Mouse (Mus musculus): ENCODE results near the gene Ppp6c. TPM values are rescaled to one million over a fixed set of nuclear protein-coding genes. Genes with fewer than 3 reads are reported as not detected.
"Not testable (repeated sequence)": the region's sequence is repeated elsewhere in the genome, so short reads cannot be mapped to it uniquely, and the experiment has no call there.

Gene Ppp6c
- 76.8 and 77.7 TPM in 2 replicates for polyA plus RNA-seq (2015; fragmentation: Nextera tagmentation; extraction: Ambion mirVana)

DNA sequence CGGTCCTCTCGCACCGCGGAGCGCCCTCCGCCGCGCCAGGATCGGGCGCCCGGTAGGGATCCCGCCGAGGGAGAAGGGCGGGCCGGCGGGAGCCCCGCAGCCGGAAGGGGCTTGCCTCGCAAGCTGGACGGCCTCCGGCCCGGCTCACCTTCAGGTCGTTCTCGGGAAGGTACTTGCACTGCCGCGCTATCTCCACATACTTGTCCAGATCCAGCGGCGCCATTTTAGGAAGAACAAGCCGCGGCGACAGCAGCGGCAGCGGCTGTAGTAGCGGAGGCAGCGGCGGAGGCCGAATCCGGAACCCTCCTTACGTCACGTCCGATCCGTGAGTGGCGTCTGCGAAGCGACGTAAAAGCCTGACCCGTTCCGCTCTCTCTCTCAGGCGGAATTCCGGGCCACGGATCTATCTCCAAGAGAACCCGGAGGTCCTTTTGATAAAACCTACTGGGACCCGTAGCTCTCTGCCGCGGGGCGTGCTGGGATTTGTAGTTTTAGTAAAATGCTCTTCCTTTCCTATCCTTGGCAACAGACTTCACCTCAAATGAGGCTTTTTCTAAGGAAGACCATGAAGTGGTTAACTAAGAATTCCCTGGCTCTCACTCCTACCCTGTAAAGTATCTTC, at the start of gene Ppp6c:
Gene Ppp6c (minus strand): TSS at position 433 of the 622 bp plus-strand sequence.
- Histone ChIP-seq H3K27ac (peak within 1 kb of the TSS; percentile 94), H3K4me3 (replicated peaks) (peak within 1 kb of the TSS; percentile 69), H3K27me3 (no peaks in the 10 kb centered on the region), H3K9me3 (no peaks in the 10 kb centered on the region), H3K4me2 (replicated peaks) (peak within 1 kb of the TSS; percentile 74), H3K4me1 (replicated peaks) (peaks cover 23% of the 10 kb centered on the region), H3K36me3 (no peaks in the 10 kb centered on the region), H3K9ac (replicated peaks) (peak within 1 kb of the TSS; percentile 83)
- WGBS = under 1% methylated on average over 44 of the region's 56 CpGs
- peak; percentile 99 for ATAC-seq

DNA sequence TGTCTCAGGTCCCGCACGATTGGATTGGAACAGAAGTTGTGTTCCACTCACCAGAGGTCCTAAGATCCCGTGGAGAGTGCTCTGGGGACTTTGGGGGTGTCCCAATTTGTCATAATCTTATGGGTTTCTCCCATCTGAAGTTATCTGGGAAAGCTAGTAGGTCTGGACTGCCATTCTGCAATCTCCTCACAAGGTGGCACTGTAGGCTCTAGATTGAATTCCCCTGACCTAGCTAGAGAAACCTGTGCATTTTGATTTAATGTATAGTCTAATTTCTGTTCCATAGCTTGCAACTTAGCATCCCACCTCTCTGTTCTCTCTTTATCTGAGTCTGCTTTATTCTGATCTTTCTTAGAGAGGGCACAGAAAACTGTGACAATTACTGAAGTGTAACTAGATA, 42.1 kb upstream of the Ppp6c start:
- H3K4me2 ChIP-seq (replicated peaks) = no peak overlapping the region
- 71% methylated on average over 3 of the region's 3 CpGs for WGBS
- ATAC-seq = no peak

DNA sequence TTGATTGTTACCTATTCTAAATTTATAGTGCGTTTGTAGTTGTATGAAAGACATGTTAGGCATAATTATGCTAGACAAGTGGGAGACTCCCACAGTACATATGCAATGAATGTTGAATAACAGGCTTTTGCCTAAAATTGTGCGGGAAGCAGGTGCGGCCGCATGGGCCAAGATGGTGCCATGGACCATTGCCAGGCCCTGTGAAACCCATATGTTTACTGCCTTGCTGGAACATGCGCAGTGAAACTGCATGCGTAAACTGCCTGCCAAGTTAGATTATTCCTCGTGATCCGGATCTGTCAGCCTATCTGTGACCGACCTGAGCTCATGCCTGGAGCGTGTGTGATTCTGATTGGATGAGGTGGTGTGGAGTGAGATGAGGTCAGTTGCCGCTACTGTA, 26.0 kb upstream of the Ppp6c start:
- H3K36me3 ChIP-seq = not testable (repeated sequence)

More for the DNA sequence above, 42.1 kb upstream of the Ppp6c start:
- Histone ChIP-seq H3K9me3 (peaks cover 8% of the 10 kb centered on the region; the same call in 1 of the 2 replicates), H3K27ac (no peak overlapping the region), H3K9ac (replicated peaks) (no peak overlapping the region), H3K4me3 (replicated peaks) (no peak overlapping the region), H3K4me1 (replicated peaks) (no peaks in the 10 kb centered on the region), H3K27me3 (no peaks in the 10 kb centered on the region), H3K36me3 (no peaks in the 10 kb centered on the region)

DNA sequence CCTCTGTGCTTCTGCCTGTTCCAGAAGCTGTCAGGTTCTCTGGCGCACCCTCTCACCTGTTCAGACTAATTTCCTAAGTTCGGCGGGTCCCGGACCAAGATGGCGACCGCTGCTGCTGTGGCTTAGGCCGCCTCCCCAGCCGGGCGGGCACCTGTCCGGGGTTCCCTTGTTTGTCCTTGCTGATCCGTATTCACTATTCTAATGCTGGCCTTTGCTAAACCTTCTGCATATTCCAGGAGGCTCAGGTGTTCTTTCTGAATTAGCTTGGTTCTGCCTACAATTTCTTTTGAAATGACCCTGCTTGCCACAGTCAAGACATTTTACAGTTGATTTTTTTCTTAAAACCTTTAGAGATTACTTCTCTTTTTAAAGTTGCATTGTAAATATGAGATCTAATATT, 20.6 kb upstream of the Ppp6c start:
- not testable (repeated sequence) for H3K36me3 ChIP-seq; H3K4me1 ChIP-seq (replicated peaks); H3K9me3 ChIP-seq; ATAC-seq; H3K4me2 ChIP-seq (replicated peaks); H3K27ac ChIP-seq; H3K4me3 ChIP-seq (replicated peaks); H3K9ac ChIP-seq (replicated peaks); H3K27me3 ChIP-seq
- 93% methylated on average over 8 of the region's 11 CpGs for WGBS

More for the DNA sequence above, 26.0 kb upstream of the Ppp6c start:
- not testable (repeated sequence) for ATAC-seq; H3K4me3 ChIP-seq (replicated peaks); H3K27me3 ChIP-seq; H3K4me2 ChIP-seq (replicated peaks); H3K9me3 ChIP-seq; H3K27ac ChIP-seq; H3K9ac ChIP-seq (replicated peaks); H3K4me1 ChIP-seq (replicated peaks)
- WGBS = 94% methylated on average over 11 of the region's 11 CpGs

GRCm38 (mm10) chr2:39226731-39227130, 480 bp upstream of the Ppp6c start:
- H3K9me3 ChIP-seq = no peaks in the 10 kb centered on the region
- peak; percentile 0; the same call in 1 of the 2 replicates for ATAC-seq
- H3K9ac ChIP-seq (replicated peaks) = peak overlapping the region; percentile 37; the same call in 1 of the 2 replicates
- WGBS = 31% methylated on average over 3 of the region's 3 CpGs
- H3K27ac ChIP-seq = 0 out of 2 replicates have a peak overlapping the region, but pooled peaks have one; percentile 94
- no peaks in the 10 kb centered on the region for H3K27me3 ChIP-seq
- no peaks in the 10 kb centered on the region for H3K36me3 ChIP-seq
- peaks cover 23% of the 10 kb centered on the region for H3K4me1 ChIP-seq (replicated peaks)
- peak overlapping the region; percentile 74 for H3K4me2 ChIP-seq (replicated peaks)
- peak overlapping the region; percentile 69 for H3K4me3 ChIP-seq (replicated peaks)

- Histone ChIP-seq H3K4me3 (replicated peaks) (peak overlapping the region; percentile 69), H3K4me1 (replicated peaks) (peaks cover 23% of the 10 kb centered on the region), H3K4me2 (replicated peaks) (peak overlapping the region; percentile 74), H3K9ac (replicated peaks) (peak overlapping the region; percentile 83), H3K27ac (peak overlapping the region; percentile 94)
- not testable (repeated sequence) for H3K9me3 ChIP-seq, H3K27me3 ChIP-seq, H3K36me3 ChIP-seq
- ATAC-seq = peak; percentile 65; the same call in 1 of the 2 replicates
- 7% methylated on average over 21 of the region's 36 CpGs for WGBS
These were observed 776 bp downstream of the Ppp6c start for GRCm38 (mm10) chr2:39225331-39226018.

DNA sequence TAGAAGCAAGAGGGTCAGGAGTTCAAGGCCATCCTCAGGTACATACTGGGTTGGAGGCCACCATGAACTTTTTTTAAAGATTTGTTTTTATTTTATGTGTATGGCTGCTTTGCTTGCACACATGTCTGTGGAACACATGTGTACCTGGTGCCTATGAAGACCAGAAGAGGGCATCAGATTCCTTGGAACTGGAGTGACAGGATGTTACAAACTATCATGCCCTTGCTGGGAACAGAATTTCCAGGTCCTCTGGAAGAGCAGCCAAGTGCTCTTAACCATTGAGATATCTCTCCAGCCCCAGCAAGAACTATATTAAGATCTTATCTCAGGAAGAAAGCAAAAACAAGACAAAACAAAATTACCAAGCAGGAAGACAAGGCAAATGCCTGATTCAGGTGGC, 1.6 kb downstream of the Ppp6c start:
- 0 out of 2 replicates have a peak overlapping the region, but pooled peaks have one; percentile 32 for H3K9ac ChIP-seq (replicated peaks)

GRCm38 (mm10) chr2:39220010-39220409, 6.2 kb downstream of the Ppp6c start:
- H3K4me3 ChIP-seq (replicated peaks) = no peak overlapping the region
- no peaks in the 10 kb centered on the region for H3K36me3 ChIP-seq
- H3K4me1 ChIP-seq (replicated peaks) = peaks cover 20% of the 10 kb centered on the region
- no peak for ATAC-seq
- 95% methylated on average over 6 of the region's 6 CpGs for WGBS
- H3K9ac ChIP-seq (replicated peaks) = no peak overlapping the region
- H3K27ac ChIP-seq = no peak overlapping the region
- no peak overlapping the region for H3K4me2 ChIP-seq (replicated peaks)
- no peaks in the 10 kb centered on the region for H3K9me3 ChIP-seq
- no peaks in the 10 kb centered on the region for H3K27me3 ChIP-seq

More for the DNA sequence above, 1.6 kb downstream of the Ppp6c start:
- Histone ChIP-seq H3K27ac (no peak overlapping the region), H3K4me1 (replicated peaks) (peaks cover 23% of the 10 kb centered on the region), H3K36me3 (no peaks in the 10 kb centered on the region), H3K9me3 (no peaks in the 10 kb centered on the region), H3K27me3 (no peaks in the 10 kb centered on the region), H3K4me2 (replicated peaks) (peak overlapping the region; percentile 74), H3K4me3 (replicated peaks) (peak overlapping the region; percentile 69)
- no peak for ATAC-seq

DNA sequence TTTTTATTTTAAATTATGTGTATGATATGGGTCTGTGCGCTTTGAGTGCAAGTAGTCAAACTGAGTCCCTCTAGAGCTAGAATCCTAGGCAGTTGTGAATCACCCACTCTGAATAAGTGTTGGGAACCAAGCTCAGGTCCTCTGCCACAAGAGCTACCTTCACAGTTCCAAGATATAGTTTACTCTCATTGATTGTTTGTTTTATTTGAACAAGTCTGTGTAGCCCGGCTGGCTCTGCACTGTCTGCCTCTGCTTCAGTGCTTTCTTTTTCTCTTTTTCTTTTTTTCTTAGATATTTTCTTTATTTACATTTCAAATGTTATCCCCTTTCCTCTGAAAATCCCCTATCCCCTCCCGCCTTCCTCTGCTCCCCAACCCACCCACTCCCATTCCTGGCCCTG, 7.2 kb downstream of the Ppp6c start:
- H3K27me3 ChIP-seq = no peaks in the 10 kb centered on the region
- no peaks in the 10 kb centered on the region for H3K36me3 ChIP-seq
- H3K9ac ChIP-seq (replicated peaks) = no peak overlapping the region
- no peak overlapping the region for H3K4me3 ChIP-seq (replicated peaks)
- peaks cover 10% of the 10 kb centered on the region for H3K4me1 ChIP-seq (replicated peaks)
- no peak overlapping the region for H3K27ac ChIP-seq
- WGBS = 94% methylated on average over 3 of the region's 3 CpGs
- no peak for ATAC-seq
- no peak overlapping the region for H3K4me2 ChIP-seq (replicated peaks)
- H3K9me3 ChIP-seq = no peaks in the 10 kb centered on the region

GRCm38 (mm10) chr2:39217150-39217549, 9.1 kb downstream of the Ppp6c start:
- no peak for ATAC-seq
- Histone ChIP-seq H3K4me2 (replicated peaks) (no peak overlapping the region), H3K36me3 (no peaks in the 10 kb centered on the region), H3K4me1 (replicated peaks) (0 out of 2 replicates have a peak, but pooled peaks cover 3% of the 10 kb centered on the region), H3K9me3 (no peaks in the 10 kb centered on the region), H3K9ac (replicated peaks) (no peak overlapping the region), H3K27me3 (no peaks in the 10 kb centered on the region), H3K27ac (no peak overlapping the region), H3K4me3 (replicated peaks) (no peak overlapping the region)
- 99% methylated on average over 4 of the region's 4 CpGs for WGBS

- Histone ChIP-seq H3K9me3 (no peaks in the 10 kb centered on the region), H3K9ac (replicated peaks) (no peak overlapping the region), H3K36me3 (peaks cover 8% of the 10 kb centered on the region), H3K27me3 (no peaks in the 10 kb centered on the region), H3K4me1 (replicated peaks) (0 out of 2 replicates have a peak, but pooled peaks cover 3% of the 10 kb centered on the region), H3K4me3 (replicated peaks) (no peak overlapping the region), H3K4me2 (replicated peaks) (no peak overlapping the region), H3K27ac (no peak overlapping the region)
- 96% methylated on average over 4 of the region's 4 CpGs for WGBS
- ATAC-seq = no peak
These were observed 15.5 kb downstream of the Ppp6c start for GRCm38 (mm10) chr2:39210738-39211137.

GRCm38 (mm10) chr2:39203359-39203758, 22.9 kb downstream of the Ppp6c start:
- Histone ChIP-seq H3K9ac (replicated peaks) (no peak overlapping the region), H3K27me3 (no peaks in the 10 kb centered on the region), H3K9me3 (no peaks in the 10 kb centered on the region), H3K4me1 (replicated peaks) (no peaks in the 10 kb centered on the region), H3K4me2 (replicated peaks) (no peak overlapping the region), H3K27ac (no peak overlapping the region), H3K4me3 (replicated peaks) (no peak overlapping the region), H3K36me3 (peaks cover 20% of the 10 kb centered on the region)
- ATAC-seq = no peak
- WGBS = 98% methylated on average over 2 of the region's 2 CpGs

Data from midbrain, embryonic 13.5 days (tissue).